Mouse (Mus musculus) heart, embryonic 12.5 days (tissue): Measurements from ENCODE around the gene Mageb5. TPM values are rescaled to one million over a fixed set of nuclear protein-coding genes. Genes with fewer than 3 reads are reported as not detected.
"Not testable (repeated sequence)": the region's sequence is repeated elsewhere in the genome, so short reads cannot be mapped to it uniquely, and the experiment has no call there.

ENCODE experiments used
- ATAC-seq: fragments of 200-750 bp; cut with Nextera tagmentation; 2 replicates; pipeline ENCODE4 v1.8.0; 2017; ENCODE audit warnings: moderate TSS enrichment, moderate library complexity; ENCODE audit not compliant: insufficient number of reproducible peaks, low FRiP score
- H3K27ac ChIP-seq: fragments of 300-500 bp; sonication (generic); 2 replicates; pipeline ENCODE4 v1.5.1; 2016; ENCODE audit warnings: mild to moderate bottlenecking, moderate library complexity; ENCODE audit not compliant: poor library complexity, severe bottlenecking
- H3K27me3 ChIP-seq: fragments of 300-500 bp; sonication (generic); replicated peaks from 2 replicates; pipeline ENCODE4 v1.6.1; 2016; ENCODE audit warnings: mild to moderate bottlenecking, moderate library complexity
- H3K36me3 ChIP-seq: fragments of 300-500 bp; sonication (generic); 2 replicates; pipeline ENCODE4 v1.6.1; 2016; ENCODE audit warnings: mild to moderate bottlenecking, moderate library complexity
- H3K4me1 ChIP-seq: fragments of 300-500 bp; sonication (generic); replicated peaks from 2 replicates; pipeline ENCODE4 v1.6.1; 2016; ENCODE audit warnings: mild to moderate bottlenecking
- H3K4me2 ChIP-seq: fragments of 300-500 bp; sonication (generic); 2 replicates; pipeline ENCODE4 v1.6.1; 2016; ENCODE audit warnings: mild to moderate bottlenecking, moderate library complexity
- H3K4me3 ChIP-seq: fragments of 300-500 bp; sonication (generic); 2 replicates; pipeline ENCODE4 v1.5.1; 2016; ENCODE audit warnings: mild to moderate bottlenecking
- H3K9ac ChIP-seq: fragments of 300-500 bp; sonication (generic); 2 replicates; pipeline ENCODE4 v1.6.1; 2016; ENCODE audit warnings: mild to moderate bottlenecking, moderate library complexity
- H3K9me3 ChIP-seq: fragments of 300-500 bp; sonication (generic); replicated peaks from 2 replicates; pipeline ENCODE4 v1.6.1; 2016; ENCODE audit warnings: mild to moderate bottlenecking, moderate library complexity
- WGBS: fragments of 180-500 bp; shearing (Covaris S2); methylation state at CpG from one replicate; pipeline ENCODE4 v1.1.7; 2016; 5-methylcytosine and 5-hydroxymethylcytosine counted together
- polyA plus RNA-seq: library from polyadenylated mRNA; unstranded; fragments of >200 nt; fragmentation: Nextera tagmentation; extraction: Ambion mirVana; gene quantifications from 2 replicates; pipeline ENCODE4 v1.2.1, GENCODE M21; 2016

Mageb5 gene
- polyA plus RNA-seq: not detected in 2 replicates

DNA sequence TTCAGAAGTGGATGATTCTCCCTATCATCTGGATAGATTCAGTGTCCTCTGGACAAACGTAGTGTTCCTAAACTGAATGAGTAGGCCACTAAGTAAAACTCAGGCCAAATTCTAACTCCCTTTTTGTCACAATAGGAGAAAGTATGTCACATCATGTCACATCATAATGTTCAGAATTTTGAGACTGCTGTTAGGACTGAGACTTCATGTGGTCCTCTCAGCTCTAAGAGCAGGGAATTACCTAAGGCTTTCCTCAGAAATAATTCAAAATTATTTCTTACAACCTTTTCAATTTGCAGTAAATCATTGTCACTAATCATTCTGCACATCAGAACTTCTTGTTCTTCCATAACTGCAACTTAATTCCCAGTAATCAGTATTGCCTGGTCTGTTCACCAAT, at the start of gene Mageb5:
Gene Mageb5, minus strand, starts transcription at position 101 of the 400 bp plus-strand sequence.
- H3K36me3 ChIP-seq, H3K27ac ChIP-seq, H3K9ac ChIP-seq, H3K4me3 ChIP-seq, H3K9me3 ChIP-seq, ATAC-seq, H3K27me3 ChIP-seq, H3K4me2 ChIP-seq, H3K4me1 ChIP-seq: not testable (repeated sequence)
- 82% methylated on average over 1 of the region's 1 CpGs for WGBS

DNA sequence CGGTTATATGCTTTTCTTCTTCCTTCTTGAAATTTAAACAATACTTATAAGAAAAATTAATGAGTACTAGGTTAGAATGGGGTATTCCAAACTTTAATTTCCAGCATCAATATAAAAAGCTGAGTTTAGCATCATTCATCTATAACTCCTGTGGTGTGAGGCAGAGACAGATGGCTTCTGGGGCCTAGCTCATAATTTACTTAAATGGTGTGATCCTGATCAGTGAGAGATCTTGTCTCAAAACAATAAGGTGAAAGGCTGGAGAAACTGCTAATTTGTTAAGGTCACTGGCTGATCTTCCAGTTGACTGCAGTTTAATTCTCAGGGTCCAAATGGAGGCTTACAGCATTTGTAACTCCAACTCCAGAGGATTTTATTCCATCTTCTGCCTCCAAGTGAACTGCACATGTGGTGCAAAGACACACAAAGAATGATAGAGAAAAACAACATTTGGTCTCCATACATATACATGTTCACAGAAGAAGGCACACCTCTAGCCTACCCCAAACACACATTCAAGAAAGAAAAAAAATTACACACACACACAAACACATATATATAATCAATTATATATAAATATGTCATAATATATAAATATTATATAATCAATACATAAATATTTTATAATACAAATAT, 23.1 kb downstream of the Mageb5 start:
- not testable (repeated sequence) for H3K4me1 ChIP-seq, H3K4me2 ChIP-seq, H3K4me3 ChIP-seq, H3K27me3 ChIP-seq, H3K9me3 ChIP-seq, ATAC-seq, H3K36me3 ChIP-seq, H3K27ac ChIP-seq, H3K9ac ChIP-seq
- no CpG with 5 or more reads among the region's 1 CpGs for WGBS

Other genes starting within 250 kb of the Mageb5 start
- not detected in 2 replicates for gene 1700084M14Rik, start 207.1 kb downstream of the Mageb5 start, polyA plus RNA-seq
- not detected in 2 replicates for gene Gm14781, start 150.8 kb downstream of the Mageb5 start, polyA plus RNA-seq
- not detected in 2 replicates for gene Mageb1, start 233.3 kb upstream of the Mageb5 start, polyA plus RNA-seq